Mouse (Mus musculus) hematopoietic stem cell, adult 5-6 weeks (primary cell): ENCODE data around the gene Nudt17. TPM values are rescaled to one million over a fixed set of nuclear protein-coding genes. Genes with fewer than 3 reads are reported as not detected.
A peak's percentile ranks its signal among the peaks of the same experiment; 100 is the strongest.
"Not testable (repeated sequence)": the region's sequence is repeated elsewhere in the genome, so short reads cannot be mapped to it uniquely, and the experiment has no call there.

Experiments used
- ATAC-seq, 2 experiments: fragments of 125-278 bp in 1 of 2; replicated peaks in 1 of 2; 2 replicates each; pipeline ENCODE4 v1.8.0; 2016 to 2017; ENCODE audit warnings: inconsistent platforms in 2 of 2, mild to moderate bottlenecking in 2 of 2, moderate number of reproducible peaks in 2 of 2, low read depth in 1 of 2, moderate TSS enrichment in 1 of 2; ENCODE audit not compliant: low FRiP score in 2 of 2, poor library complexity in 2 of 2, severe bottlenecking in 2 of 2, insufficient read depth in 1 of 2, low TSS enrichment in 1 of 2
- total RNA-seq: library from RNA; stranded (forward); fragments of 172-1452, 232-1000 nt; gene quantifications from 2 replicates; pipeline ENCODE4 v1.2.3, GENCODE M21; 2017

Gene Nudt17
- not detected in 2 replicates for total RNA-seq

GRCm38 (mm10) chr3:96707903-96708683, at the start of gene Nudt17:
Gene Nudt17, minus strand, starts transcription at chr3:96708562.
- peak; percentile 75 to 81 for ATAC-seq

DNA sequence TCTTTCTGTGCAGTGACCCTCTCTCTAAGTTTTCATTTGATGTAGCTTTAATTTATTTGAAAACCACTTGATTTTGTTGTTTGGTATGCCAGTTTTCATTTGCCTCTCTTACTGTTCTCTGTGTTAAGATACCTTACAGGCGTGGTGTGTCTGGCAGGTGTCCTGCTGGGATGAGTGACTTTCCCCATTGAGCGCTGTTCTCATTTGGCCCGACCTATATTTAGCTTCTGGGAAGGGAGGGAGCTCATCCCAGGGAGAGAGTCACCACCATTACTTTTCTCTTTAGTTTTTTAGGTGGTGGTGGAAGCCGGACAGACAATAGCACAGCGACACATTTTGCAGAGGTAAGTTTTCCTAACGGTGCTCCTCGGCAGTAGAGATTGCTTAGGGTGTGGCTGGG, 49.3 kb upstream of the Nudt17 start:
- no peak for ATAC-seq

- no peak for ATAC-seq
Observed at GRCm38 (mm10) chr3:96755935-96756334, 47.6 kb upstream of the Nudt17 start.

- ATAC-seq, result 0 out of 4 replicates have a peak, but pooled peaks of 1 of the 2 experiments have one; percentile 32
Observed at GRCm38 (mm10) chr3:96746829-96747228, 38.5 kb upstream of the Nudt17 start.

DNA sequence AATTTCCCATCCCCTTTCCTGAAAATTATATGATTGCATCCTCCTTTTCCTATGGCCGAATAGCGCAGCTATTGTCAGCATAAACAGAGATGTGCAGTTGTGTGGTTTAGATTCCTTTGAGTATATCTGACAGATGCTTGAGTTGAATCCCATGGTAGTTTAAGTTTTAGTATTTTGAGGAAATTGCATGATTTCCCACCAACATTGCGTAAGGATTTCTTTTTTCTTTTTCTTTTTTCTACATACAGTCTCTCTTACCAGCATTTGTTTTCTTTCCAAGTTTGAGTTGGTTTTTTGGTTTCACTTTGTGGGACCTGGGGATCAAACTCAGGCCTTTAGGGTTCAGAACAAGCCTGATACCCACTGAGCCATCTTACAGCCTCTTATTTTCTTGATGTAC, 36.0 kb upstream of the Nudt17 start:
- no peak for ATAC-seq

DNA sequence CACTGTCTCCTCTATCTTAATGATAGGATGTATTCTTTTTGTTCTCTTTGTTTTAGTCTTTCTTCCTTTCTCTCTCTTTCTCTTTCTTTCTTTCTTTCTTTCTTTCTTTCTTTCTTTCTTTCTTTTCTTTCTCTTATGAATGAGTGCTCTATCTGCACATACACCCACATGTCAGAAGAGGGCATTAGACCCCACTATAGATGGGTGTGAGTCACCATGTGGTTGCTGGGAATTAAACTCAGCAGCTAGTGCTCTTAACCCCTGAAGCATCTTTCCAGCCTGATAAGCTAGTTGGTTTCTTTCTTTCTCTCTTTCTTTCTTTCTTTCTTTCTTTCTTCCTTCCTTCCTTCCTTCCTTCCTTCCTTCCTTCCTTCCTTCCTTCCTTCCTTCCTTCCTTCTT, 31.9 kb upstream of the Nudt17 start:
- ATAC-seq, result not testable (repeated sequence)

DNA sequence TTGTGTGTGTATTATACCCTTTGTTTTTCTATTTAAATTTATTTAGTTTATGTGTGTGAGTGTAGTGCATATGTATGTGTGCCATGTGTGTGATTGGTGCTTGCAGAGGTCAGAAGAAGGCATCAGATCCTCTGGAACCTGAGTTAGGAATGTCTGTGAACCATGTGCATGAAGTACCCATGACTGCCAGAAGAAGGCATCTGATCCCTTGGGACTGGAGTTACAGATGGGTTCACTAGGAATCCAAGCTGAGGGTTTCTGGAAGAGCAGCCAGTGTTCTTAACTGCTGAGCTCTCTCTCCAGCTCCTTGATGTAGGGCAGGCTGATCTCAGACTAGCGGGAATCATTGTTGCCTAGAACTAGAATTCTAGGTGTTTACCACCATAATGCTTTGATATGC, 29.6 kb upstream of the Nudt17 start:
- ATAC-seq, result no peak

GRCm38 (mm10) chr3:96737013-96737740, 28.8 kb upstream of the Nudt17 start:
- ATAC-seq, result no peak

- no peak for ATAC-seq
Observed at GRCm38 (mm10) chr3:96735200-96735599, 26.8 kb upstream of the Nudt17 start.

GRCm38 (mm10) chr3:96733984-96734383, 25.6 kb upstream of the Nudt17 start:
- no peak for ATAC-seq

DNA sequence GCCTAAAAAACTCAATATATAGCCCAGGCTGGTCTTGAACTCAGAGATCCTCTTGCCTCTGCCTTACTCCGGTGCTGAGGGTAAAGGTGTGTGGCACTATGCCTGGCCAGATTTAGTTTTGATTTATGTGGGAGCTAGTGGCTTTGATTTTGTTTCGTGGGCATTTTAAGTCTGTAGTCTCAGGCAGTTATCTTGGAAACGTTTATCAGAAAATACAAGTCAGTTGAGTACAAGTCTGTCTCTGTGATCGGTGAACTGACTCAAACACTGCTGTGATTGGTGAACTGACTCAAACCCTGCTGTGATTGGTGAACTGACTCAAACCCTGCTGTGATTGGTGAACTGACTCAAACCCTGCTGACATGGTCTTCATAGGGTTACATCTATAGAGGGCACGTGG, 22.4 kb upstream of the Nudt17 start:
- ATAC-seq, result no peak

DNA sequence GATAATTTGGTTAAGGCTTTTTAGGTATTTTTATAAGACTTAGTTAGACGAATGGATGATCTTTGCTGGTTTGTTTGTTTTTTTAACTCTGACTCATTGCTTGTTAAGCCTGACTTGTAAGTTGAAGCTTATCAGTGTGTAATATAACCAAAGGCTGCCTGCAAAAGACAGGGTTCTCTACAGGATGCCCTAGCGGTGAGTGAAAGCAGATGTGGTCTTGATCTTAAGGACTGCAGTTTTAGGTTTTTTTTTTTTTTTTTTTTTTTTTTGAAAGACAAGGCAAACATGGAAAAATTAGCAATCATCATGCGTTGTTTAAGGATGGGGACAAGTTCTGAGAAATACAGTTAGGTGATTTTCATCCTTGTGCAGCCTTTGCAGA, 21.0 kb upstream of the Nudt17 start:
- no peak for ATAC-seq

DNA sequence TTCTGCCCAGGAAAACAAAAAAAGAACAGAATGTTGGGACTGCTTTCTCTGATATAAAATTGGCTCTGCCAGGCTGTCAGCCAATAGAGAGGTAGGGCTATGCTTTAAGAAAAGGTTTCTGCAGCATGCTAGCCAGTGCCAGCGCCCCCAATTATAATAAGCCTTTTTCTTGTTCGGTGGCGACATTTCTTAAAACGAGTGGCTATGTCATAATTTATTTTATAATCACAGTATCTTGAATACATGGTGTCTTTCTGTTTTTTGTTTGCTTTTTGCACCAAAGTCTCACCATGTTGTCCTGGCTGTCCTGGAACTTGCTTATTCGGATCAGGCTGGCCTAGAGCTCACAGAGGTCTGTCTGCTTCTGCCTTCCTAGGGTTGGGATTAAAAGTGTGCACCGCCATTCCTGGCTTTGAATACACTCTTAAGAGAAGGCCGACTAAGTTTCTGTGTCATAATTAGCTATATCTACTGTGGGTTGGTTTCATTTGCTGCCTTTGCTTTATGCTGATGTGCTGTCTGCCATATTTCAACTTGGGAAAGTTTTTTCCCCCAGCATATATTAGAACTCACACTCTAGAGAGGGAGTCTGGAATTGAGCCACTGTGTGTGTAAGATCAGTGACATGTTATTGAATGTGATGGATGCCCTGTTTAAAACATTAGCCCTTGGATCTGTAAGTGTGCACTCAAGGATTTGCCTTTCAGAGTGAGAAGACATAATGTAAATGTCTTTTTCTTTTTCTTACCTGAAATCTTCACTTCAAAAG, 20.5 kb upstream of the Nudt17 start:
- no peak for ATAC-seq

DNA sequence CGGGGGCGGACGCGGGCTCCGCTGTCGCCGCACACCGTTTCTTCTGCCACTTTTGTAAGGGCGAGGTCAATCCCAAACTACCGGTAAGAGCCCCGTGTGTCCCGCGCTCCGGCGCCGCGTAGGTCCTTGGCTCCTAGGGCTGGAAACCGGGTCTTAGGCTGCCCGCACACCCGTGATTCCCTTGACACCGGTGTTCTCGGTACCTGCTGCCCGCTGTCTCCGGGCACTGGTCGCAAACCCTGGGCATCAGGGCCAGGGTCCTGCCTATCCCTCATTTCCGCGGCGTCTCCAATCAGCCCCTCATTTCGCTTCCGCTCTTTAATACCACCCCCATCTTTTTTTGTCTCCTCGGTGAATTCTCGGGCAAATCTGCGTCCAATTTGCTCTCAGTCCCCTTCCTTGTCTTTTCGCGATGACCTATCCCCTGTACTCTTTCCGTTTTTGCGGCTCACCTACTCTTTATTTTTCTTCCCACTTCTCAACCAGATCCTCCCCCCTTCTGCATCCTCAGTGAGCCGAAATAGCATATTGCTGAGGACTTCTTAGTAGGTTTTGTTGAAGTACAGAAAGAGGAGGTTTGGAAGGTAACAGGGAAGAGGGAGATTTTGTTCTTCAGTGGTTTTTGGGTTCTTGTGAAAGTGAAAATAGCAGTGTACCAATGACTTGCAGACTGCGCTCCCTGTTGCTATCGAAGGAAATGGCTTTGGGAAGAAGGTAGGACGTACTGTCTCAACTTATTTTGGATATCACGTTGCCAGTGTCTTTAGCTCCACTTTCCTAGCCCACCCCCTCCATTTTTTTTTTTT, 19.7 kb upstream of the Nudt17 start:
- peak; percentile 27 to 32; a peak in 1 of 4 replicates for ATAC-seq

DNA sequence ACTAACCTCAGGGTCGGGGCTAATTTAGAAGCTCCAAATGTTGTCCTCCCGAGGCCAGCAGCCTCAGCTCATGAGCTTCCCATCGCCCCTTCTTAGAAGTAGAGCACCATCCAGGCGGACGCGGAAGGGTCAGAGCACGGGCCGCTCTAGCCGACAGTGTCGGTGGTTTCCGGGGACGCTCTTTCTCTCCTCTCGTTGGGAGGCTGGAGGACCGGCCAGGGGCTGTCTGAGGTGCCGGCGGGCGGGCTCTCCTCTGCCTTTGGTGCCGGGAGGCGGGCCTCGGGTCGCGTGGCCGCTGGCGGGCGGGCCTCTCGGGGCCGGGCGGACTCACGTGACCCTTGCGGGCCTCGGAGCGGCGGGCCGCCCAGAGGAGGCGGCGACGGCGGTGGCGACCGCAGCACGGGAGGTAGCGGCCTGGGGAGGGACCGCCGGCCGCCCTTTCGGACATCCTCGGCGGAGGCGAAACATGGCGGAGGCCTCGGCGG, 19.0 kb upstream of the Nudt17 start, which contains the start of the genes Polr3c and Rnf115:
Gene Polr3c (minus strand): TSS at position 286 of the 485 bp plus-strand sequence.
Gene Rnf115 (plus strand): TSS at position 322 of the 485 bp plus-strand sequence.
- ATAC-seq, result peak; percentile 94 to 97

DNA sequence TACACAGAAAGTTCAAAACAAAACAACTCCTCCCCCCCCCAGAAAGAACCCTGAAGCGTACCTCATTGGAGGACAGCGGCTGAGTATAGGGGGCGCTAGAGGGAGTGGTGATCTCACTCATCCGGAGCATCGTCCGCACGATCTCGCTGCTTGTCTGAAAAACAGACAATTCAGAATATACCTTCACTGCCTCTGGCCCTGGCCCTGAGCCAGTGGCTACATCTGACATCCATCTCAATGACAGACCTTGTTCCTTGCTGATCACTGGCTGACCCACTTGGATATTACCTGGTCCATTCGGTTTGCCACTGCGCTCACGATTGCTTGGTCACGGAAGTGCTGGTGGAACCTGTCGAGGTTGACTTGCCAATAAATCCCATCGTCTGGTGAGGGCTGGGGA, 10.8 kb upstream of the Nudt17 start:
- ATAC-seq, result 0 out of 4 replicates have a peak, but pooled peaks of 1 of the 2 experiments have one; percentile 22

DNA sequence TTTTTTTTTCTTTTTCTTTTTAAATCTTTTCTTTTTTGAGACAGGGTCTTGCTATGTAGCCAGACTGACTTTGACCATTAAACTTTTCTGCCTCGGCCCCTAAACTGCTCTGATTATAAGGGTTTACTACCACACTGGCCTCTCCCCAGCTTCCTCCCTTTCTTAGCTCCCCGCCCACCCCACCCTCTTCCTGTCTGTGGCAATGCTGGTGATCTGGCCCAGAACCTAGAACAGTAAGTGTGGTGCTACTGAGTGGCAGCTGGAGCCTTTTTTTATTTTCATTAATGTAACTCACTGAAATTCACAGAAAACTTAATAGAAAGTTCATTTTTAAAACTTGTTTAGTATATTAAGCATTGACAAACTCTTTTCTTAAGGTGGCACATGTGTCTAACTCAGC, 7.5 kb upstream of the Nudt17 start:
- ATAC-seq, result peak; percentile 69; a peak in 3 of 4 replicates
